7 mouse cellular contexts compared by ENCODE assay signal in the genomic region with DNA sequence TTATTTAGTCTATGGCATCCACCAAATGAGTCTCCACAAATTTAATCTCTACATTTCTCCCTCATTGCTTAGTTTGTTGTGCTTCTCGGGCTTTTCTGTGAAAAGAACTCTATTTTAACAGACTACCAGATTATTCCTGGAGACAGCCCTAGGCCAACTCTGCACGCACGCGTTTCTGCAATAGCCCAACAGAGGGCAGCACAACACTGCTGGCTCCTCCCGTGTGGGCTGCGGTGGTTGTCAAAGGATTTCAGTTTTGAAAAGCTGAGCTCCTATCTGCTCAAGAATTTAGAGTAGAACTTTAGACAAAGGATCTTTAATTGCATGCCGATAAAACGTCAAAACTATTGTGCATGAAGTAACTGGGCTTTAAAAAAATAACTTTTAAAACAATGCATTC. TPM values are rescaled to one million over a fixed set of nuclear protein-coding genes. Genes with fewer than 3 reads are reported as not detected.
DNase-seq lines count a peak whose midpoint lies in the region; ATAC-seq and TF ChIP-seq lines count a peak whose summit lies in the region.

No protein-coding gene starts in this region.

- H3K9ac ChIP-seq in intestine, postnatal 0 days (ENCODE audit: low read depth, low read length), result no peak overlapping the region
- no peak overlapping the region for H3K9ac ChIP-seq in midbrain, embryonic 15.5 days

- H3K36me3 ChIP-seq in intestine, postnatal 0 days (ENCODE audit: control insufficient read depth, insufficient read depth), result no peaks in the 10 kb centered on the region
- no peaks in the 10 kb centered on the region for H3K36me3 ChIP-seq in midbrain, embryonic 15.5 days (replicated peaks)

- H3K9me3 ChIP-seq in intestine, postnatal 0 days (ENCODE audit: control insufficient read depth), result no peaks in the 10 kb centered on the region
- H3K9me3 ChIP-seq in midbrain, embryonic 15.5 days, result no peaks in the 10 kb centered on the region

- DNase-seq in cerebellum, postnatal 25 days, result peak; percentile 83 to 90
- DNase-seq in gastrocnemius, adult 18-20 months (ENCODE audit: low spot score), result peak; percentile 81
- peak; percentile 76 for DNase-seq in left cerebral cortex, postnatal 4 days
- peak; percentile 38 to 77 for DNase-seq in spleen, postnatal 10 days (ENCODE audit: low spot score in 2 of 2)

- H3K27ac ChIP-seq in intestine, postnatal 0 days (ENCODE audit: low read depth, low read length), result no peak overlapping the region
- H3K27ac ChIP-seq in midbrain, embryonic 15.5 days, result no peak overlapping the region

- peak; percentile 97 for TF ChIP-seq CTCF in intestine, postnatal 0 days (IDR thresholded peaks at IDR 0.05; ENCODE audit: low read depth)

- H3K4me3 ChIP-seq in intestine, postnatal 0 days (ENCODE audit: low read depth, low read length), result no peak overlapping the region
- no peak overlapping the region for H3K4me3 ChIP-seq in midbrain, embryonic 15.5 days

- 2% methylated on average over 8 of the region's 8 CpGs for WGBS in intestine, postnatal 0 days
- 2% methylated on average over 8 of the region's 8 CpGs for WGBS in midbrain, embryonic 15.5 days

- ATAC-seq in activated CD4-positive, CD25-positive, alpha-beta regulatory T cell, adult 4 months, result peak; percentile 72
- ATAC-seq in intestine, postnatal 0 days, result no peak
- ATAC-seq in midbrain, embryonic 15.5 days (replicated peaks), result peak; percentile 88

- no peak overlapping the region for H3K4me2 ChIP-seq in intestine, postnatal 0 days (replicated peaks; ENCODE audit: low read depth)
- H3K4me2 ChIP-seq in midbrain, embryonic 15.5 days, result no peak overlapping the region

- H3K27me3 ChIP-seq in intestine, postnatal 0 days (replicated peaks; ENCODE audit: control insufficient read depth, insufficient read depth, low read length), result no peaks in the 10 kb centered on the region
- H3K27me3 ChIP-seq in midbrain, embryonic 15.5 days (replicated peaks), result no peaks in the 10 kb centered on the region

- H3K4me1 ChIP-seq in intestine, postnatal 0 days (replicated peaks; ENCODE audit: control insufficient read depth, insufficient read depth, low read length), result no peaks in the 10 kb centered on the region
- H3K4me1 ChIP-seq in midbrain, embryonic 15.5 days, result no peaks in the 10 kb centered on the region

- intact Hi-C loops in left cerebral cortex, postnatal 4 days (cut with DNase I), result loop anchor here (5.0 kb wide), 4 partner anchors 190 to 575 kb away; a partner anchor contains a TSS

RNA-seq across cellular contexts. Expression of a gene that starts 8.9 kb away (rescaled TPM):
- polyA plus RNA-seq in activated CD4-positive, CD25-positive, alpha-beta regulatory T cell, adult 4 months (2017; shearing (Covaris generic)), result 10 to 100 TPM; 51.8 to 63.0 TPM
- 100 to 1,000 TPM in 1 of 2 experiments, 10 to 100 TPM in 1; 79.2 to 225 TPM for total RNA-seq in gastrocnemius, adult 18-20 months (2021)
- 98.3 and 113 TPM in 2 replicates for polyA plus RNA-seq in intestine, postnatal 0 days (2015; fragmentation: Nextera tagmentation; extraction: Ambion mirVana)
- total RNA-seq in left cerebral cortex, postnatal 4 days (2021), result 100 to 1,000 TPM; 112 to 125 TPM
- 152 and 160 TPM in 2 replicates for polyA plus RNA-seq in midbrain, embryonic 15.5 days (2015; fragmentation: Nextera tagmentation; extraction: Ambion mirVana)

RNA-seq across cellular contexts. Expression of a gene that starts 57.9 kb away (rescaled TPM):
- polyA plus RNA-seq in activated CD4-positive, CD25-positive, alpha-beta regulatory T cell, adult 4 months (2017; shearing (Covaris generic)), result under 1 TPM in 1 of 2 experiments, not detected in 1; 0.63 TPM
- 10 to 100 TPM; 60.6 to 68.5 TPM for total RNA-seq in gastrocnemius, adult 18-20 months (2021)
- not detected in 2 replicates for polyA plus RNA-seq in intestine, postnatal 0 days (2015; fragmentation: Nextera tagmentation; extraction: Ambion mirVana)
- total RNA-seq in left cerebral cortex, postnatal 4 days (2021), result under 1 TPM in 1 of 2 experiments, not detected in 1; 0.54 TPM
- not detected in 2 replicates for polyA plus RNA-seq in midbrain, embryonic 15.5 days (2015; fragmentation: Nextera tagmentation; extraction: Ambion mirVana)
